Mouse (Mus musculus) embryonic facial prominence, embryonic 12.5 days (tissue): ENCODE data around the gene Rps17. TPM values are rescaled to one million over a fixed set of nuclear protein-coding genes. Genes with fewer than 3 reads are reported as not detected.

Source experiments
- ATAC-seq: fragments of 200-750 bp; cut with Nextera tagmentation; 2 replicates; pipeline ENCODE4 v1.8.0; 2017; ENCODE audit not compliant: insufficient number of reproducible peaks, insufficient read depth, low FRiP score, low TSS enrichment
- H3K27ac ChIP-seq: fragments of 300-500 bp; sonication (generic); 2 replicates; pipeline ENCODE4 v1.5.1; 2016; ENCODE audit warnings: mild to moderate bottlenecking
- H3K27me3 ChIP-seq: fragments of 300-500 bp; sonication (generic); 2 replicates; pipeline ENCODE4 v1.6.1; 2016; ENCODE audit warnings: mild to moderate bottlenecking, moderate library complexity
- H3K36me3 ChIP-seq: fragments of 300-500 bp; sonication (generic); 2 replicates; pipeline ENCODE4 v1.6.1; 2016; ENCODE audit warnings: mild to moderate bottlenecking
- H3K4me1 ChIP-seq: fragments of 300-500 bp; sonication (generic); 2 replicates; pipeline ENCODE4 v1.6.1; 2016
- H3K4me2 ChIP-seq: fragments of 300-500 bp; sonication (generic); replicated peaks from 2 replicates; pipeline ENCODE4 v1.6.1; 2016; ENCODE audit warnings: mild to moderate bottlenecking, moderate library complexity
- H3K4me3 ChIP-seq: fragments of 300-500 bp; sonication (generic); 2 replicates; pipeline ENCODE4 v1.5.1; 2016; ENCODE audit warnings: mild to moderate bottlenecking
- H3K9ac ChIP-seq: fragments of 300-500 bp; sonication (generic); 2 replicates; pipeline ENCODE4 v1.6.1; 2016; ENCODE audit warnings: mild to moderate bottlenecking, moderate library complexity
- H3K9me3 ChIP-seq: fragments of 300-500 bp; sonication (generic); 2 replicates; pipeline ENCODE4 v1.6.1; 2016; ENCODE audit warnings: mild to moderate bottlenecking, moderate library complexity
- WGBS: fragments of 180-500 bp; shearing (Covaris S2); methylation state at CpG from one replicate; pipeline ENCODE4 v1.1.7; 2016; 5-methylcytosine and 5-hydroxymethylcytosine counted together
- polyA plus RNA-seq: library from polyadenylated mRNA; unstranded; fragments of >200 nt; fragmentation: Nextera tagmentation; extraction: Ambion mirVana; gene quantifications from 2 replicates; pipeline ENCODE4 v1.2.1, GENCODE M21; 2016

Gene Rps17
- polyA plus RNA-seq, 1 experiment from 2014 or later = 1,128 TPM

GRCm38 (mm10) chr7:81345447-81346170, 555 bp upstream of the Rps17 start:
- no peak for ATAC-seq
- Histone ChIP-seq H3K27ac (no peak overlapping the region), H3K9me3 (no peaks in the 10 kb centered on the region), H3K4me2 (peak overlapping the region; percentile 50), H3K4me1 (peaks cover 17% of the 10 kb centered on the region), H3K27me3 (no peaks in the 10 kb centered on the region), H3K9ac (peak overlapping the region; percentile 59), H3K4me3 (peak overlapping the region; percentile 99), H3K36me3 (peaks cover 29% of the 10 kb centered on the region)
- WGBS = 62% methylated on average over 15 of the region's 15 CpGs

- Histone ChIP-seq H3K9me3 (no peaks in the 10 kb centered on the region), H3K36me3 (peaks cover 47% of the 10 kb centered on the region), H3K27me3 (no peaks in the 10 kb centered on the region), H3K27ac (no peak overlapping the region), H3K9ac (peak overlapping the region; percentile 100), H3K4me2 (peak overlapping the region; percentile 97), H3K4me3 (peak overlapping the region; percentile 99), H3K4me1 (peaks cover 17% of the 10 kb centered on the region)
- ATAC-seq = no peak
- 13% methylated on average over 10 of the region's 10 CpGs for WGBS
Observed at GRCm38 (mm10) chr7:81343831-81344230, 1.2 kb downstream of the Rps17 start.

GRCm38 (mm10) chr7:81343316-81343715, 1.7 kb downstream of the Rps17 start:
- Histone ChIP-seq H3K27me3 (no peaks in the 10 kb centered on the region), H3K4me1 (peaks cover 17% of the 10 kb centered on the region), H3K4me3 (peak overlapping the region; percentile 99), H3K27ac (no peak overlapping the region), H3K4me2 (peak overlapping the region; percentile 97), H3K9ac (peak overlapping the region; percentile 100), H3K36me3 (peaks cover 52% of the 10 kb centered on the region), H3K9me3 (no peaks in the 10 kb centered on the region)
- no peak for ATAC-seq
- 42% methylated on average over 8 of the region's 8 CpGs for WGBS

- H3K4me1 ChIP-seq = peaks cover 17% of the 10 kb centered on the region
- no peak for ATAC-seq
- H3K27me3 ChIP-seq = no peaks in the 10 kb centered on the region
- H3K9ac ChIP-seq = 0 out of 2 replicates have a peak overlapping the region, but pooled peaks have one; percentile 100
- H3K9me3 ChIP-seq = no peaks in the 10 kb centered on the region
- peak overlapping the region; percentile 99 for H3K4me3 ChIP-seq
- H3K36me3 ChIP-seq = peaks cover 60% of the 10 kb centered on the region
- peak overlapping the region; percentile 97 for H3K4me2 ChIP-seq
- H3K27ac ChIP-seq = no peak overlapping the region
- WGBS = 64% methylated on average over 8 of the region's 8 CpGs
Observed at GRCm38 (mm10) chr7:81342356-81343094, 2.5 kb downstream of the Rps17 start.

GRCm38 (mm10) chr7:81341563-81341962, 3.5 kb downstream of the Rps17 start:
- no peak for ATAC-seq
- Histone ChIP-seq H3K4me3 (no peak overlapping the region), H3K36me3 (peaks cover 60% of the 10 kb centered on the region), H3K4me2 (no peak overlapping the region), H3K27me3 (no peaks in the 10 kb centered on the region), H3K9ac (no peak overlapping the region), H3K9me3 (no peaks in the 10 kb centered on the region), H3K27ac (no peak overlapping the region), H3K4me1 (peaks cover 17% of the 10 kb centered on the region)
- 58% methylated on average over 3 of the region's 3 CpGs for WGBS

GRCm38 (mm10) chr7:81339783-81340182, 5.3 kb downstream of the Rps17 start:
- peaks cover 17% of the 10 kb centered on the region for H3K4me1 ChIP-seq
- no peak overlapping the region for H3K4me2 ChIP-seq
- no peak overlapping the region for H3K27ac ChIP-seq
- no peak overlapping the region for H3K4me3 ChIP-seq
- ATAC-seq = no peak
- peaks cover 67% of the 10 kb centered on the region for H3K36me3 ChIP-seq
- H3K9me3 ChIP-seq = no peaks in the 10 kb centered on the region
- no peak overlapping the region for H3K9ac ChIP-seq
- H3K27me3 ChIP-seq = no peaks in the 10 kb centered on the region
- 82% methylated on average over 4 of the region's 4 CpGs for WGBS

GRCm38 (mm10) chr7:81338522-81338873, 6.6 kb downstream of the Rps17 start:
- 82% methylated on average over 3 of the region's 3 CpGs for WGBS
- Histone ChIP-seq H3K27me3 (no peaks in the 10 kb centered on the region), H3K36me3 (peaks cover 67% of the 10 kb centered on the region), H3K4me2 (no peak overlapping the region), H3K9ac (no peak overlapping the region), H3K4me3 (no peak overlapping the region), H3K9me3 (no peaks in the 10 kb centered on the region), H3K27ac (no peak overlapping the region), H3K4me1 (peaks cover 11% of the 10 kb centered on the region)
- no peak for ATAC-seq

- no peak for ATAC-seq
- no peak overlapping the region for H3K4me3 ChIP-seq
- no peak overlapping the region for H3K27ac ChIP-seq
- H3K4me1 ChIP-seq = peaks cover 6% of the 10 kb centered on the region
- H3K9me3 ChIP-seq = no peaks in the 10 kb centered on the region
- H3K9ac ChIP-seq = no peak overlapping the region
- H3K4me2 ChIP-seq = no peak overlapping the region
- no peaks in the 10 kb centered on the region for H3K27me3 ChIP-seq
- WGBS = 95% methylated on average over 21 of the region's 21 CpGs
- peaks cover 63% of the 10 kb centered on the region for H3K36me3 ChIP-seq
Observed at GRCm38 (mm10) chr7:81337785-81338521, 7.1 kb downstream of the Rps17 start.

- Histone ChIP-seq H3K36me3 (peaks cover 55% of the 10 kb centered on the region), H3K4me1 (no peaks in the 10 kb centered on the region), H3K27ac (peak overlapping the region; percentile 61; the same call in 1 of the 2 replicates), H3K9ac (no peak overlapping the region), H3K4me3 (no peak overlapping the region), H3K27me3 (no peaks in the 10 kb centered on the region), H3K9me3 (no peaks in the 10 kb centered on the region), H3K4me2 (no peak overlapping the region)
- WGBS = 37% methylated on average over 8 of the region's 8 CpGs
- ATAC-seq = no peak
Observed at GRCm38 (mm10) chr7:81336432-81336786, 8.6 kb downstream of the Rps17 start.

- H3K27ac ChIP-seq = peak overlapping the region; percentile 61
- no peak overlapping the region for H3K9ac ChIP-seq
- WGBS = 71% methylated on average over 18 of the region's 18 CpGs
- no peak overlapping the region for H3K4me3 ChIP-seq
- H3K36me3 ChIP-seq = peaks cover 50% of the 10 kb centered on the region
- H3K9me3 ChIP-seq = no peaks in the 10 kb centered on the region
- no peak for ATAC-seq
- H3K27me3 ChIP-seq = no peaks in the 10 kb centered on the region
- no peaks in the 10 kb centered on the region for H3K4me1 ChIP-seq
- no peak overlapping the region for H3K4me2 ChIP-seq
Observed at GRCm38 (mm10) chr7:81335705-81336431, 9.2 kb downstream of the Rps17 start.

GRCm38 (mm10) chr7:81331851-81332250, 13.2 kb downstream of the Rps17 start:
- Histone ChIP-seq H3K4me1 (no peaks in the 10 kb centered on the region), H3K36me3 (peaks cover 26% of the 10 kb centered on the region), H3K27me3 (no peaks in the 10 kb centered on the region), H3K27ac (no peak overlapping the region), H3K4me3 (no peak overlapping the region), H3K9me3 (no peaks in the 10 kb centered on the region), H3K9ac (no peak overlapping the region), H3K4me2 (no peak overlapping the region)
- ATAC-seq = no peak
- WGBS = 85% methylated on average over 7 of the region's 7 CpGs
